Mouse (Mus musculus): ENCODE results near the gene Mmp9. TPM values are rescaled to one million over a fixed set of nuclear protein-coding genes. Genes with fewer than 3 reads are reported as not detected.
A peak's percentile ranks its signal among the peaks of the same experiment; 100 is the strongest.

Mmp9 gene
- total and polyA plus RNA-seq, 3 experiments, result 0.93 to 5.1 (median 0.99) TPM

- no peak overlapping the region for H3K27ac ChIP-seq
- 71% methylated on average over 1 of the region's 1 CpGs for WGBS
- H3K79me2 ChIP-seq (replicated peaks; ENCODE audit: control insufficient read depth, insufficient read depth, low read length), result no peaks in the 10 kb centered on the region
- H3K4me3 ChIP-seq, result no peak overlapping the region
- no peak overlapping the region for H3K9ac ChIP-seq (ENCODE audit: low read depth, low read length)
- no peaks in the 10 kb centered on the region for H3K27me3 ChIP-seq (ENCODE audit: control insufficient read depth, insufficient read depth, low read length)
- no peaks in the 10 kb centered on the region for H3K4me1 ChIP-seq (ENCODE audit: control insufficient read depth, insufficient read depth, low read length)
- no peak for TF ChIP-seq POLR2A (IDR thresholded peaks at IDR 0.05; ENCODE audit: insufficient read depth, low read depth, low read length)
- no peak for TF ChIP-seq CTCF (IDR thresholded peaks at IDR 0.05)
- no peak for TF ChIP-seq EP300 (IDR thresholded peaks at IDR 0.05; ENCODE audit: insufficient read depth, low read depth, low read length)
- no peak for DNase-seq
- H3K36me3 ChIP-seq (ENCODE audit: control insufficient read depth, insufficient read depth, low read length), result no peaks in the 10 kb centered on the region
- intact Hi-C loops (cut with DNase I), result no loop called here
These were observed 37.1 kb upstream of the Mmp9 start for GRCm38 (mm10) chr2:164903496-164903895.

- Histone ChIP-seq H3K36me3 (ENCODE audit: control insufficient read depth, insufficient read depth, low read length) (no peaks in the 10 kb centered on the region), H3K9ac (ENCODE audit: low read depth, low read length) (no peak overlapping the region), H3K27ac (no peak overlapping the region), H3K4me1 (ENCODE audit: control insufficient read depth, insufficient read depth, low read length) (peaks cover 1% of the 10 kb centered on the region), H3K79me2 (replicated peaks; ENCODE audit: control insufficient read depth, insufficient read depth, low read length) (no peaks in the 10 kb centered on the region), H3K4me3 (no peak overlapping the region), H3K27me3 (ENCODE audit: control insufficient read depth, insufficient read depth, low read length) (no peaks in the 10 kb centered on the region)
- no peak for DNase-seq
- intact Hi-C loops (cut with DNase I), result no loop called here
- no peak for TF ChIP-seq POLR2A (IDR thresholded peaks at IDR 0.05; ENCODE audit: insufficient read depth, low read depth, low read length)
- peak; percentile 56 for TF ChIP-seq CTCF (IDR thresholded peaks at IDR 0.05)
- TF ChIP-seq EP300 (IDR thresholded peaks at IDR 0.05; ENCODE audit: insufficient read depth, low read depth, low read length), result no peak
- 98% methylated on average over 4 of the region's 4 CpGs for WGBS
These were observed 34.5 kb upstream of the Mmp9 start for GRCm38 (mm10) chr2:164906071-164906470.

DNA sequence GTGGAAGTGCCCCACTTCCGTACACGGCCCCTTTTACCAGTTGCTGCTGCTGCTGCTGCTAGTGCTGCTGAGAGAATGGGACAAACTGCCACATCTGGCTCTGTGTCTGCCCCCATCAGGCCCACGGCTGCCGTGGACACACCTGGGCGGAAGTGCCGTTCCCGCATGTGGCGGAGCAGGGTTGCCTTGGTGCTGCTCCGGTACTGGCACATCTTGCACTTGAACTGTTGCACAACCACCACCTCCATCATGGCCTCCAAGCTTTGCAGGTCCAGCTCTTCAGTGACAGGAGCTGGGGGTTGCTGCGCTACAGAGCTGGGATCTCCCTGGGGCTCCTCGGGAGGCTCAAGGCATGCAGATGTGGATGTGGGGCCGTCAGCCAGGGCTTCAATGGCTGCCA lies 33.1 kb upstream of the Mmp9 start:
- WGBS, result 97% methylated on average over 12 of the region's 12 CpGs
- intact Hi-C loops (cut with DNase I), result no loop called here

DNA sequence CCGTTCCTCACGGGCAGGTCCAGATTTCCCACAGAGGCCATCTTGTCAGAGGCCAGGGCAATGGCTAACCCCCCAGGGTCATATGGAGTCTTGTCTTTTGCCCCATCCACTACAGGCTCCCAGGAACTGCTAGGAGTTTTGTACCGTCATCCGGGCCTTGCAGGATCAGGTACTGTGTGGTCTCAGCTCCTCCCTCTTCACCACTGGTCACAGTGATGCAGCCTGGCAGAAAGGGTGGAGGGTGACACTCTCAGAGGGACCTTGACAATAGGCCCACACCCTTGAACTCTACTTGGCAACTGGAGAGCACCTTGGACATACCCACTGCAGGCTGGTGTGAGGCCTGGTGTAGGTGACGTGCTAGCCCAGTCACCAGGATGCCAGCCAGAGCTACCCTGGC lies 32.6 kb upstream of the Mmp9 start:
- DNase-seq, result no peak
- no peaks in the 10 kb centered on the region for H3K27me3 ChIP-seq (ENCODE audit: control insufficient read depth, insufficient read depth, low read length)
- no peaks in the 10 kb centered on the region for H3K36me3 ChIP-seq (ENCODE audit: control insufficient read depth, insufficient read depth, low read length)
- H3K9ac ChIP-seq (ENCODE audit: low read depth, low read length), result no peak overlapping the region
- no peaks in the 10 kb centered on the region for H3K79me2 ChIP-seq (replicated peaks; ENCODE audit: control insufficient read depth, insufficient read depth, low read length)
- no peak overlapping the region for H3K27ac ChIP-seq
- no peak overlapping the region for H3K4me3 ChIP-seq
- H3K4me1 ChIP-seq (ENCODE audit: control insufficient read depth, insufficient read depth, low read length), result peaks cover 5% of the 10 kb centered on the region
- 93% methylated on average over 5 of the region's 5 CpGs for WGBS
- no peak for TF ChIP-seq POLR2A (IDR thresholded peaks at IDR 0.05; ENCODE audit: insufficient read depth, low read depth, low read length)
- no peak for TF ChIP-seq EP300 (IDR thresholded peaks at IDR 0.05; ENCODE audit: insufficient read depth, low read depth, low read length)
- TF ChIP-seq CTCF (IDR thresholded peaks at IDR 0.05), result no peak
- intact Hi-C loops (cut with DNase I), result no loop called here

More for the DNA sequence above, 33.1 kb upstream of the Mmp9 start:
- no peak overlapping the region for H3K27ac ChIP-seq
- TF ChIP-seq POLR2A (IDR thresholded peaks at IDR 0.05; ENCODE audit: insufficient read depth, low read depth, low read length) (no peak), CTCF (IDR thresholded peaks at IDR 0.05) (no peak), EP300 (IDR thresholded peaks at IDR 0.05; ENCODE audit: insufficient read depth, low read depth, low read length) (no peak)
- no peak for DNase-seq
- no peaks in the 10 kb centered on the region for H3K36me3 ChIP-seq (ENCODE audit: control insufficient read depth, insufficient read depth, low read length)
- H3K4me1 ChIP-seq (ENCODE audit: control insufficient read depth, insufficient read depth, low read length), result peaks cover 5% of the 10 kb centered on the region
- no peaks in the 10 kb centered on the region for H3K79me2 ChIP-seq (replicated peaks; ENCODE audit: control insufficient read depth, insufficient read depth, low read length)
- H3K27me3 ChIP-seq (ENCODE audit: control insufficient read depth, insufficient read depth, low read length), result no peaks in the 10 kb centered on the region
- H3K4me3 ChIP-seq, result no peak overlapping the region
- H3K9ac ChIP-seq (ENCODE audit: low read depth, low read length), result no peak overlapping the region

DNA sequence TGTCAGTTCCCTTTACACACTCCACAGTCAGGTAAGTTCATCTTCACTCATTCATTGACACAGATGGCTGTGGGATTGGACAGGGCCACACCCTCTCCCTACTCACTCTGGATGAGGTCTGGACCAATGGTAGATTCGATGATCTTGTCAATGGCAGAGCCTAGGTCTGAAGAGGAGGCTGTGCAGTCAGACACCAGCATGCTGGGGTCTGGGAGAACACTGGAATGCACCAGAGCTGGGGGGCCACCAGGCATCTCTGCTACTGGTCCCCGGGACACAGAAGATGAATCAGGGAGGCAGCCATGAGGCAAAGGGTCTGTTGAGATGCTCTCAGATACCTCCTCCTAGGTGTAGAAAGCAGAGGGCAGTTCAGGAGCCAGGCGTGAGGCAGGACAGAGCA lies 31.5 kb upstream of the Mmp9 start:
- WGBS, result 90% methylated on average over 3 of the region's 3 CpGs

DNA sequence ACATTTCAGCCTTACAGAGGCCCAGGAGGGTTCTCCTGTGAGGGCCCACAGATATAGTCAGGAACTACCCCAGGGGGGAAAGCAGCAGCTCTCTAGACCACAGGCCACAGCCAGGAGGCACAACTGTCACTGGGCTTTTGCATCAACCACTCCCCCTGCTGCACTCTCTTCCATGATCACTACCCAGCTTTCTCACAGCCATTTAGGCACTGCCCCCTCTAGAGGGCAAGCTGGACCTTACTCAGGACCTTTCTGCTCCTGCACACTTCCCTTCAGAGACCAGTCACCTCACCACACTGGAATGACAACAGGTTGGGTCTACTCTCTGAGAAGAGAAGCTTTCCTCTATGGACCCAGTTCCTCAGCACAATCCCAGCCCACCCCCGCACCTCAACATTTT lies 31.0 kb upstream of the Mmp9 start:
- no peak overlapping the region for H3K4me3 ChIP-seq
- peaks cover 7% of the 10 kb centered on the region for H3K4me1 ChIP-seq (ENCODE audit: control insufficient read depth, insufficient read depth, low read length)
- H3K27ac ChIP-seq, result peak overlapping the region; percentile 14; the same call in 1 of the 2 replicates
- DNase-seq, result peak in 1 of 2 experiments; percentile 57
- H3K36me3 ChIP-seq (ENCODE audit: control insufficient read depth, insufficient read depth, low read length), result no peaks in the 10 kb centered on the region
- 73% methylated on average over 1 of the region's 1 CpGs for WGBS
- H3K79me2 ChIP-seq (replicated peaks; ENCODE audit: control insufficient read depth, insufficient read depth, low read length), result no peaks in the 10 kb centered on the region
- intact Hi-C loops (cut with DNase I), result no loop called here
- no peak overlapping the region for H3K9ac ChIP-seq (ENCODE audit: low read depth, low read length)
- TF ChIP-seq EP300 (IDR thresholded peaks at IDR 0.05; ENCODE audit: insufficient read depth, low read depth, low read length) (0 out of 2 replicates have a peak, but pooled peaks have one; percentile 39), POLR2A (IDR thresholded peaks at IDR 0.05; ENCODE audit: insufficient read depth, low read depth, low read length) (no peak), CTCF (IDR thresholded peaks at IDR 0.05) (peak; percentile 68)
- H3K27me3 ChIP-seq (ENCODE audit: control insufficient read depth, insufficient read depth, low read length), result no peaks in the 10 kb centered on the region

More for the DNA sequence above, 31.5 kb upstream of the Mmp9 start:
- intact Hi-C loops (cut with DNase I), result no loop called here
- TF ChIP-seq CTCF (IDR thresholded peaks at IDR 0.05), result no peak
- no peak for TF ChIP-seq EP300 (IDR thresholded peaks at IDR 0.05; ENCODE audit: insufficient read depth, low read depth, low read length)
- TF ChIP-seq POLR2A (IDR thresholded peaks at IDR 0.05; ENCODE audit: insufficient read depth, low read depth, low read length), result no peak
- Histone ChIP-seq H3K4me1 (ENCODE audit: control insufficient read depth, insufficient read depth, low read length) (peaks cover 7% of the 10 kb centered on the region), H3K4me3 (no peak overlapping the region), H3K79me2 (replicated peaks; ENCODE audit: control insufficient read depth, insufficient read depth, low read length) (no peaks in the 10 kb centered on the region), H3K36me3 (ENCODE audit: control insufficient read depth, insufficient read depth, low read length) (no peaks in the 10 kb centered on the region), H3K27ac (no peak overlapping the region), H3K9ac (ENCODE audit: low read depth, low read length) (no peak overlapping the region), H3K27me3 (ENCODE audit: control insufficient read depth, insufficient read depth, low read length) (no peaks in the 10 kb centered on the region)
- no peak for DNase-seq
